Mouse (Mus musculus): ENCODE measurements around the gene Vmn1r41.

Vmn1r41 gene

GRCm38 (mm10) chr6:89740466-89740865 lies at the start of gene Vmn1r41:
Gene Vmn1r41, plus strand, starts transcription at chr6:89740766.
- no peak for DNase-seq

- DNase-seq = no peak
These were observed 33.9 kb upstream of the Vmn1r41 start for GRCm38 (mm10) chr6:89706624-89707023.

- no peak for DNase-seq
These were observed 33.3 kb upstream of the Vmn1r41 start, which contains the start of gene Vmn1r40 for GRCm38 (mm10) chr6:89707240-89707639. Gene Vmn1r40, plus strand, starts transcription at chr6:89707540.

- DNase-seq = no peak
These were observed 22.5 kb upstream of the Vmn1r41 start for GRCm38 (mm10) chr6:89718051-89718450.

GRCm38 (mm10) chr6:89742811-89743210 lies 2.2 kb downstream of the Vmn1r41 start:
- no peak for DNase-seq

- DNase-seq = no peak
These were observed 49.7 kb downstream of the Vmn1r41 start for GRCm38 (mm10) chr6:89790231-89790630.
